Mouse (Mus musculus) regulatory T cell (primary cell): ENCODE measurements around the gene Glrb.

Experiments used
- in situ Hi-C: fragments of 300-600 bp; cut with MboI, MseI; formaldehyde crosslinking; loops from one replicate; pipeline ENCODE4 v1.15.1; 2025; ENCODE audit warnings: high pct_unique_total_duplicates

The Glrb gene

GRCm38 (mm10) chr3:80913111-80913778 is at the start of gene Glrb:
Gene Glrb, minus strand, starts transcription at chr3:80913660.
- in situ Hi-C loops, result no loop called here

- in situ Hi-C loops, result no loop called here
Observed at GRCm38 (mm10) chr3:80959965-80960364, 46.5 kb upstream of the Glrb start.

- in situ Hi-C loops, result no loop called here
Observed at GRCm38 (mm10) chr3:80958591-80958990, 45.1 kb upstream of the Glrb start.

GRCm38 (mm10) chr3:80913779-80914284 is 372 bp upstream of the Glrb start:
- in situ Hi-C loops, result no loop called here

GRCm38 (mm10) chr3:80894745-80895480 is 18.5 kb downstream of the Glrb start:
- in situ Hi-C loops, result no loop called here

GRCm38 (mm10) chr3:80894328-80894727 is 19.1 kb downstream of the Glrb start:
- in situ Hi-C loops, result no loop called here

GRCm38 (mm10) chr3:80893055-80893690 is 20.3 kb downstream of the Glrb start:
- in situ Hi-C loops, result no loop called here

- in situ Hi-C loops, result no loop called here
Observed at GRCm38 (mm10) chr3:80891087-80891486, 22.4 kb downstream of the Glrb start.

GRCm38 (mm10) chr3:80885174-80885573 is 28.3 kb downstream of the Glrb start:
- in situ Hi-C loops, result no loop called here

GRCm38 (mm10) chr3:80883601-80884000 is 29.9 kb downstream of the Glrb start:
- in situ Hi-C loops, result no loop called here

GRCm38 (mm10) chr3:80880660-80881293 is 32.7 kb downstream of the Glrb start:
- in situ Hi-C loops, result no loop called here

GRCm38 (mm10) chr3:80878571-80878970 is 34.9 kb downstream of the Glrb start:
- in situ Hi-C loops, result no loop called here

GRCm38 (mm10) chr3:80874690-80875353 is 38.6 kb downstream of the Glrb start:
- in situ Hi-C loops, result no loop called here

GRCm38 (mm10) chr3:80874081-80874480 is 39.4 kb downstream of the Glrb start:
- in situ Hi-C loops, result no loop called here

GRCm38 (mm10) chr3:80871472-80872171 is 41.8 kb downstream of the Glrb start:
- in situ Hi-C loops, result no loop called here

GRCm38 (mm10) chr3:80867328-80867727 is 46.1 kb downstream of the Glrb start:
- in situ Hi-C loops, result no loop called here

- in situ Hi-C loops, result no loop called here
Observed at GRCm38 (mm10) chr3:80852912-80853507, 60.5 kb downstream of the Glrb start.

GRCm38 (mm10) chr3:80850947-80851346 is 62.5 kb downstream of the Glrb start:
- in situ Hi-C loops, result no loop called here

- in situ Hi-C loops, result no loop called here
Observed at GRCm38 (mm10) chr3:80845634-80846033, 67.8 kb downstream of the Glrb start.

GRCm38 (mm10) chr3:80839845-80840244 is 73.6 kb downstream of the Glrb start:
- in situ Hi-C loops, result no loop called here
